ENCODE assay signal across 16 mouse cellular contexts in the genomic region with DNA sequence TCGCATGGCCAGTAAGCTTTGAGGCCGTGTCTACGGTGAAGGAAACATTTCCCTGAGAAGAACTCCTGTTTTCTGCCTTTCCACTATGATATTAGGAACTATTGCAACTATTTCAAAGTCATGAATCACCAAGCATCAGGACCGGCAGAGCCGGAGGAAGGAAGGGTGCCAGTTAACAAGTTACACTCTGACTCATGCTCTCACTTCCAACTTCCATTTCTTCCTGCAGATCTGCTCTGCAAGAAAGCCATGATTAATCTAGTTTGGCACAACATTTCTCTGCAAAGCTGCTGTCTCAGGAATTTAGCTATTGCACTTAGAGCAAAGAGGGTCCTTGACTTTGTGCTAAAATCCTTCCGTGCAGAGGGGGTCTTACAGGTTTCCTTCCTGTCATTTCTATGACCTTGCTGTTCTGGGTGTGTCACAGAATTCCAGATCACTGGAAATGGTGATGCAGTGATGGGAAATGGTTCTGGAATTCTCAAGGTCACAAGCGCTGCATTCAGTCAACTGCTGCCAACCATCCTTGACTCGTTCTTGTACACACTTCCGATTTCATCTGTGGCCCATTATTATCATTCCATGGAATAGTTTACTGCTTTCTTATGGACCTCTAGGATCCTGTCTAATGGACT. TPM values are rescaled to one million over a fixed set of nuclear protein-coding genes. Genes with fewer than 3 reads are reported as not detected.
A peak's percentile ranks its signal among the peaks of the same experiment; 100 is the strongest.
DNase-seq lines count a peak whose midpoint lies in the region; ATAC-seq and TF ChIP-seq lines count a peak whose summit lies in the region.
"Had no signal": no experiment of that assay in that cellular context is flagged by ENCODE, and none has a peak within 500 bp of the region (broad histone marks: within the 10 kb centered on the region; RNA-seq: fewer than 3 reads in every experiment).

No protein-coding gene starts in this region.

- no peak overlapping the region for H3K4me3 ChIP-seq in lung, embryonic 14.5 days (ENCODE audit: low read depth, low read length)
- no peak overlapping the region for H3K4me3 ChIP-seq in stomach, embryonic 15.5 days (replicated peaks)
- no peak overlapping the region for H3K4me3 ChIP-seq in midbrain, postnatal 0 days (ENCODE audit: low read depth, low read length)
- H3K4me3 ChIP-seq: embryonic facial prominence, embryonic 13.5 days; midbrain, embryonic 10.5 days had no signal

- H3K4me1 ChIP-seq in lung, embryonic 14.5 days (ENCODE audit: insufficient read depth) = no peaks in the 10 kb centered on the region
- no peaks in the 10 kb centered on the region for H3K4me1 ChIP-seq in stomach, embryonic 15.5 days
- no peaks in the 10 kb centered on the region for H3K4me1 ChIP-seq in midbrain, postnatal 0 days (ENCODE audit: insufficient read depth, low read length)
- H3K4me1 ChIP-seq: embryonic facial prominence, embryonic 13.5 days; midbrain, embryonic 10.5 days had no signal

- H3K27ac ChIP-seq in lung, embryonic 14.5 days (ENCODE audit: low read depth) = no peak overlapping the region
- peak overlapping the region; percentile 48; the same call in 1 of the 2 replicates for H3K27ac ChIP-seq in stomach, embryonic 15.5 days
- no peak overlapping the region for H3K27ac ChIP-seq in midbrain, postnatal 0 days (ENCODE audit: low read depth, low read length)
- H3K27ac ChIP-seq: embryonic facial prominence, embryonic 13.5 days; midbrain, embryonic 10.5 days had no signal

- H3K27me3 ChIP-seq in lung, embryonic 14.5 days (ENCODE audit: insufficient read depth, low read length) = no peaks in the 10 kb centered on the region
- H3K27me3 ChIP-seq in stomach, embryonic 15.5 days (replicated peaks) = no peaks in the 10 kb centered on the region
- no peaks in the 10 kb centered on the region for H3K27me3 ChIP-seq in midbrain, postnatal 0 days (ENCODE audit: insufficient read depth, low read length)
- H3K27me3 ChIP-seq: embryonic facial prominence, embryonic 13.5 days had no signal

- H3K9ac ChIP-seq in lung, embryonic 14.5 days = no peak overlapping the region
- no peak overlapping the region for H3K9ac ChIP-seq in stomach, embryonic 15.5 days
- H3K9ac ChIP-seq in midbrain, postnatal 0 days (replicated peaks; ENCODE audit: low read length, poor library complexity, severe bottlenecking) = no peak overlapping the region
- H3K9ac ChIP-seq: embryonic facial prominence, embryonic 13.5 days had no signal

- no peak overlapping the region for H3K4me2 ChIP-seq in lung, embryonic 14.5 days
- no peak overlapping the region for H3K4me2 ChIP-seq in stomach, embryonic 15.5 days
- no peak overlapping the region for H3K4me2 ChIP-seq in midbrain, postnatal 0 days (ENCODE audit: low read depth, low read length, poor library complexity, severe bottlenecking)
- H3K4me2 ChIP-seq: embryonic facial prominence, embryonic 13.5 days had no signal

- peak; percentile 58 to 80 for DNase-seq in adrenal gland, adult (ENCODE audit: inconsistent age in 2 of 2, low spot score in 1 of 2)
- DNase-seq in adrenal gland, adult 8-10 months = no peak
- peak; percentile 46 for DNase-seq in lung, embryonic 14.5 days
- DNase-seq in lung, postnatal 25 days (ENCODE audit: low spot score) = no peak
- no peak for DNase-seq in cerebellum, adult 9-11 months
- no peak for DNase-seq in midbrain, postnatal 0 days (ENCODE audit: low spot score)
- DNase-seq: cerebellum, adult 9-10 months; heart, postnatal 14 days; thymus, postnatal 4 days had no signal

- no peak for TF ChIP-seq CTCF in lung, embryonic 14.5 days (IDR thresholded peaks at IDR 0.05; ENCODE audit: low read depth)
- TF ChIP-seq CTCF in midbrain, postnatal 0 days (IDR thresholded peaks at IDR 0.05) = no peak

- no peaks in the 10 kb centered on the region for H3K36me3 ChIP-seq in lung, embryonic 14.5 days (ENCODE audit: insufficient read depth)
- H3K36me3 ChIP-seq in stomach, embryonic 15.5 days = no peaks in the 10 kb centered on the region
- no peaks in the 10 kb centered on the region for H3K36me3 ChIP-seq in midbrain, postnatal 0 days (ENCODE audit: insufficient read depth, low read length)
- H3K36me3 ChIP-seq: embryonic facial prominence, embryonic 13.5 days; midbrain, embryonic 10.5 days had no signal

- H3K9me3 ChIP-seq in lung, embryonic 14.5 days (ENCODE audit: low read depth, low read length) = no peaks in the 10 kb centered on the region
- no peaks in the 10 kb centered on the region for H3K9me3 ChIP-seq in stomach, embryonic 15.5 days
- H3K9me3 ChIP-seq in midbrain, postnatal 0 days (ENCODE audit: low read length) = no peaks in the 10 kb centered on the region
- H3K9me3 ChIP-seq: embryonic facial prominence, embryonic 13.5 days; midbrain, embryonic 10.5 days had no signal

- no peak for ATAC-seq in lung, embryonic 14.5 days (ENCODE audit: insufficient read depth)
- peak; percentile 68 for ATAC-seq in granulocyte monocyte progenitor cell, adult 5-6 weeks (replicated peaks; ENCODE audit: poor library complexity, severe bottlenecking)
- no peak for ATAC-seq in stomach, embryonic 15.5 days (ENCODE audit: insufficient read depth, low FRiP score, low read depth)
- no peak for ATAC-seq in midbrain, postnatal 0 days (ENCODE audit: low FRiP score)

- 72% methylated on average over 9 of the region's 9 CpGs for WGBS in lung, embryonic 14.5 days
- 69% methylated on average over 9 of the region's 9 CpGs for WGBS in stomach, embryonic 15.5 days
- WGBS in midbrain, postnatal 0 days = 93% methylated on average over 9 of the region's 9 CpGs

RNA-seq across cellular contexts. Expression of a gene that starts 8.9 kb away (rescaled TPM):
- 100 to 1,000 TPM; 194 to 209 (median 205) TPM for total RNA-seq in adrenal gland, adult 8-10 months (2022)
- 26.9 and 32.5 TPM in 2 replicates for polyA plus RNA-seq in lung, embryonic 14.5 days (2014; fragmentation: Nextera tagmentation; extraction: Ambion mirVana)
- total RNA-seq in granulocyte monocyte progenitor cell, adult 5-6 weeks (2014; fragmentation: Nextera tagmentation) = 166 and 184 TPM in 2 replicates
- total RNA-seq in granulocyte monocyte progenitor cell, adult 5-6 weeks (2017) = 57.0 and 63.6 TPM in 2 replicates
- polyA plus RNA-seq in stomach, embryonic 15.5 days (2015; fragmentation: Nextera tagmentation; extraction: Ambion mirVana) = 12.5 and 14.2 TPM in 2 replicates
- 52.2 and 61.8 TPM in 2 replicates for total RNA-seq in midbrain, postnatal 0 days (2014; rRNA removed)
- 16.3 and 18.2 TPM in 2 replicates for polyA plus RNA-seq in midbrain, postnatal 0 days (2015; fragmentation: Nextera tagmentation; extraction: Ambion mirVana)

RNA-seq across cellular contexts. Expression of a gene that starts 30.8 kb away (rescaled TPM):
- 10 to 100 TPM in 2 of 4 experiments, 1 to 10 TPM in 2; 5.3 to 12.5 (median 9.4) TPM for total RNA-seq in adrenal gland, adult 8-10 months (2022)
- 134 and 135 TPM in 2 replicates for polyA plus RNA-seq in lung, embryonic 14.5 days (2014; fragmentation: Nextera tagmentation; extraction: Ambion mirVana)
- 148 and 183 TPM in 2 replicates for total RNA-seq in granulocyte monocyte progenitor cell, adult 5-6 weeks (2014; fragmentation: Nextera tagmentation)
- total RNA-seq in granulocyte monocyte progenitor cell, adult 5-6 weeks (2017) = 214 and 286 TPM in 2 replicates
- 111 TPM in 2 replicates for polyA plus RNA-seq in stomach, embryonic 15.5 days (2015; fragmentation: Nextera tagmentation; extraction: Ambion mirVana)
- 2.3 and 9.4 TPM in 2 replicates for total RNA-seq in midbrain, postnatal 0 days (2014; rRNA removed)
- polyA plus RNA-seq in midbrain, postnatal 0 days (2015; fragmentation: Nextera tagmentation; extraction: Ambion mirVana) = 10.2 and 11.6 TPM in 2 replicates

RNA-seq across cellular contexts. Expression of a gene that starts 38.8 kb away (rescaled TPM):
- 10 to 100 TPM; 56.4 to 70.2 (median 59.6) TPM for total RNA-seq in adrenal gland, adult 8-10 months (2022)
- polyA plus RNA-seq in lung, embryonic 14.5 days (2014; fragmentation: Nextera tagmentation; extraction: Ambion mirVana) = 61.1 and 62.3 TPM in 2 replicates
- 37.7 and 40.4 TPM in 2 replicates for total RNA-seq in granulocyte monocyte progenitor cell, adult 5-6 weeks (2014; fragmentation: Nextera tagmentation)
- total RNA-seq in granulocyte monocyte progenitor cell, adult 5-6 weeks (2017) = 41.8 and 46.1 TPM in 2 replicates
- 102 and 103 TPM in 2 replicates for polyA plus RNA-seq in stomach, embryonic 15.5 days (2015; fragmentation: Nextera tagmentation; extraction: Ambion mirVana)
- 15.1 and 25.4 TPM in 2 replicates for total RNA-seq in midbrain, postnatal 0 days (2014; rRNA removed)
- polyA plus RNA-seq in midbrain, postnatal 0 days (2015; fragmentation: Nextera tagmentation; extraction: Ambion mirVana) = 60.2 and 67.1 TPM in 2 replicates

RNA-seq across cellular contexts. Expression of a gene that starts 39.0 kb away (rescaled TPM):
- total RNA-seq in adrenal gland, adult 8-10 months (2022) = 10 to 100 TPM; 25.7 to 39.9 (median 31.0) TPM
- 61.5 and 66.3 TPM in 2 replicates for polyA plus RNA-seq in lung, embryonic 14.5 days (2014; fragmentation: Nextera tagmentation; extraction: Ambion mirVana)
- 48.4 and 84.7 TPM in 2 replicates for total RNA-seq in granulocyte monocyte progenitor cell, adult 5-6 weeks (2014; fragmentation: Nextera tagmentation)
- total RNA-seq in granulocyte monocyte progenitor cell, adult 5-6 weeks (2017) = 51.8 and 57.7 TPM in 2 replicates
- 52.3 and 56.3 TPM in 2 replicates for polyA plus RNA-seq in stomach, embryonic 15.5 days (2015; fragmentation: Nextera tagmentation; extraction: Ambion mirVana)
- 26.6 and 27.0 TPM in 2 replicates for total RNA-seq in midbrain, postnatal 0 days (2014; rRNA removed)
- polyA plus RNA-seq in midbrain, postnatal 0 days (2015; fragmentation: Nextera tagmentation; extraction: Ambion mirVana) = 25.5 and 28.5 TPM in 2 replicates

RNA-seq across cellular contexts. Expression of a gene that starts 51.5 kb away (rescaled TPM):
- not detected for total RNA-seq in adrenal gland, adult 8-10 months (2022)
- 0.30 TPM in 1 of 2 replicates, not detected in the other for polyA plus RNA-seq in lung, embryonic 14.5 days (2014; fragmentation: Nextera tagmentation; extraction: Ambion mirVana)
- total RNA-seq in granulocyte monocyte progenitor cell, adult 5-6 weeks (2014; fragmentation: Nextera tagmentation) = not detected in 2 replicates
- total RNA-seq in granulocyte monocyte progenitor cell, adult 5-6 weeks (2017) = not detected in 2 replicates
- not detected in 2 replicates for polyA plus RNA-seq in stomach, embryonic 15.5 days (2015; fragmentation: Nextera tagmentation; extraction: Ambion mirVana)
- not detected in 2 replicates for total RNA-seq in midbrain, postnatal 0 days (2014; rRNA removed)
- 0.20 TPM in 1 of 2 replicates, not detected in the other for polyA plus RNA-seq in midbrain, postnatal 0 days (2015; fragmentation: Nextera tagmentation; extraction: Ambion mirVana)
- total RNA-seq: heart, postnatal 14 days; left cerebral cortex, postnatal 36 days had no signal
- polyA plus RNA-seq: embryonic facial prominence, embryonic 13.5 days; kidney, embryonic 16.5 days; midbrain, embryonic 10.5 days; spleen, adult 2 months had no signal

Comparison
In these comparisons a context has a peak if more than half of its experiments do, and no peak if none do; other contexts are left out.
1. DNase-seq: peak in adrenal gland, adult (2 of 2) and lung, embryonic 14.5 days (single experiment); none in adrenal gland, adult 8-10 months (single experiment), lung, postnatal 25 days (single experiment), cerebellum, adult 9-11 months (single experiment) and midbrain, postnatal 0 days (single experiment).
2. RNA of a gene that starts 30.8 kb away (total RNA-seq): 148 to 286 TPM in granulocyte monocyte progenitor cell, adult 5-6 weeks; 5.3 to 12.5 TPM in adrenal gland, adult 8-10 months and 2.3 to 9.4 TPM in midbrain, postnatal 0 days; every median in the first group is over 10 times any median in the second.